Mouse (Mus musculus) lung, embryonic 15.5 days (tissue): ENCODE measurements around the gene Trdmt1. TPM values are rescaled to one million over a fixed set of nuclear protein-coding genes. Genes with fewer than 3 reads are reported as not detected.

Experiments used
- ATAC-seq: fragments of 200-750 bp; cut with Nextera tagmentation; 2 replicates; pipeline ENCODE4 v1.8.0; 2017; ENCODE audit warnings: moderate number of reproducible peaks, borderline replicate concordance; ENCODE audit not compliant: low FRiP score, low TSS enrichment; ENCODE audit errors: extremely low read depth
- H3K27ac ChIP-seq: fragments of 300-500 bp; sonication (generic); 2 replicates; pipeline ENCODE4 v1.5.1; 2015; ENCODE audit warnings: moderate library complexity, mild to moderate bottlenecking, inconsistent platforms
- H3K27me3 ChIP-seq: fragments of 300-500 bp; sonication (generic); 2 replicates; pipeline ENCODE4 v1.6.1; 2015; ENCODE audit warnings: inconsistent platforms
- H3K36me3 ChIP-seq: fragments of 300-500 bp; sonication (generic); 2 replicates; pipeline ENCODE4 v1.6.1; 2015; ENCODE audit warnings: inconsistent platforms
- H3K4me1 ChIP-seq: fragments of 300-500 bp; sonication (generic); 2 replicates; pipeline ENCODE4 v1.6.1; 2015; ENCODE audit warnings: inconsistent platforms
- H3K4me2 ChIP-seq: fragments of 300-500 bp; sonication (generic); 2 replicates; pipeline ENCODE4 v1.6.1; 2015; ENCODE audit warnings: inconsistent platforms, mild to moderate bottlenecking, moderate library complexity
- H3K4me3 ChIP-seq: fragments of 300-500 bp; sonication (generic); 2 replicates; pipeline ENCODE4 v1.5.1; 2015; ENCODE audit warnings: mild to moderate bottlenecking, inconsistent platforms
- H3K9ac ChIP-seq: fragments of 300-500 bp; sonication (generic); 2 replicates; pipeline ENCODE4 v1.6.1; 2015; ENCODE audit warnings: inconsistent platforms
- H3K9me3 ChIP-seq: fragments of 300-500 bp; sonication (generic); 2 replicates; pipeline ENCODE4 v1.6.1; 2016; ENCODE audit warnings: inconsistent platforms
- WGBS: fragments of 180-500 bp; shearing (Covaris S2); methylation state at CpG from one replicate; pipeline ENCODE4 v1.1.7; 2015; 5-methylcytosine and 5-hydroxymethylcytosine counted together
- polyA plus RNA-seq: library from polyadenylated mRNA; unstranded; fragments of >200 nt; fragmentation: Nextera tagmentation; extraction: Ambion mirVana; gene quantifications from 2 replicates; pipeline ENCODE4 v1.2.1, GENCODE M21; 2015

Gene Trdmt1
- polyA plus RNA-seq, 1 experiment from 2014 or later, result 16.0 TPM

- no peak for ATAC-seq
- Histone ChIP-seq H3K9me3 (no peaks in the 10 kb centered on the region), H3K4me1 (no peaks in the 10 kb centered on the region), H3K4me3 (no peak overlapping the region), H3K9ac (no peak overlapping the region), H3K4me2 (no peak overlapping the region), H3K27me3 (no peaks in the 10 kb centered on the region), H3K27ac (no peak overlapping the region), H3K36me3 (no peaks in the 10 kb centered on the region)
- 82% methylated on average over 2 of the region's 2 CpGs for WGBS
These were observed 54.0 kb downstream of the Trdmt1 start for GRCm38 (mm10) chr2:13490480-13490879.

GRCm38 (mm10) chr2:13486470-13486869, 58.0 kb downstream of the Trdmt1 start:
- Histone ChIP-seq H3K9ac (no peak overlapping the region), H3K4me1 (no peaks in the 10 kb centered on the region), H3K9me3 (no peaks in the 10 kb centered on the region), H3K4me3 (no peak overlapping the region), H3K27me3 (no peaks in the 10 kb centered on the region), H3K27ac (no peak overlapping the region), H3K4me2 (no peak overlapping the region), H3K36me3 (no peaks in the 10 kb centered on the region)
- ATAC-seq, result no peak
- WGBS, result 68% methylated on average over 8 of the region's 8 CpGs

- 68% methylated on average over 3 of the region's 3 CpGs for WGBS
- Histone ChIP-seq H3K4me2 (no peak overlapping the region), H3K9ac (no peak overlapping the region), H3K36me3 (no peaks in the 10 kb centered on the region), H3K4me1 (no peaks in the 10 kb centered on the region), H3K4me3 (no peak overlapping the region), H3K9me3 (no peaks in the 10 kb centered on the region), H3K27me3 (no peaks in the 10 kb centered on the region), H3K27ac (no peak overlapping the region)
- ATAC-seq, result no peak
These were observed 59.9 kb downstream of the Trdmt1 start for GRCm38 (mm10) chr2:13484566-13484965.

- no peak overlapping the region for H3K9ac ChIP-seq
- ATAC-seq, result no peak
- H3K36me3 ChIP-seq, result no peaks in the 10 kb centered on the region
- no peak overlapping the region for H3K27ac ChIP-seq
- whole genome bisulfite sequencing, result 76% methylated on average over 2 of the region's 2 CpGs
- H3K4me1 ChIP-seq, result no peaks in the 10 kb centered on the region
- no peak overlapping the region for H3K4me3 ChIP-seq
- H3K9me3 ChIP-seq, result no peaks in the 10 kb centered on the region
- H3K27me3 ChIP-seq, result no peaks in the 10 kb centered on the region
- H3K4me2 ChIP-seq, result no peak overlapping the region
These were observed 63.7 kb downstream of the Trdmt1 start for GRCm38 (mm10) chr2:13480744-13481143.

GRCm38 (mm10) chr2:13479165-13479564, 65.3 kb downstream of the Trdmt1 start:
- ATAC-seq, result no peak
- no peak overlapping the region for H3K27ac ChIP-seq
- H3K9me3 ChIP-seq, result no peaks in the 10 kb centered on the region
- H3K4me1 ChIP-seq, result no peaks in the 10 kb centered on the region
- H3K4me3 ChIP-seq, result no peak overlapping the region
- 65% methylated on average over 7 of the region's 7 CpGs for WGBS
- no peak overlapping the region for H3K9ac ChIP-seq
- H3K36me3 ChIP-seq, result no peaks in the 10 kb centered on the region
- H3K27me3 ChIP-seq, result no peaks in the 10 kb centered on the region
- H3K4me2 ChIP-seq, result no peak overlapping the region

GRCm38 (mm10) chr2:13470108-13470507, 74.4 kb downstream of the Trdmt1 start:
- no peak overlapping the region for H3K9ac ChIP-seq
- WGBS, result 88% methylated on average over 3 of the region's 3 CpGs
- no peaks in the 10 kb centered on the region for H3K4me1 ChIP-seq
- H3K4me3 ChIP-seq, result no peak overlapping the region
- no peaks in the 10 kb centered on the region for H3K36me3 ChIP-seq
- H3K4me2 ChIP-seq, result no peak overlapping the region
- no peak for ATAC-seq
- H3K27me3 ChIP-seq, result no peaks in the 10 kb centered on the region
- H3K9me3 ChIP-seq, result no peaks in the 10 kb centered on the region
- H3K27ac ChIP-seq, result no peak overlapping the region

- Histone ChIP-seq H3K4me3 (no peak overlapping the region), H3K36me3 (no peaks in the 10 kb centered on the region), H3K4me1 (no peaks in the 10 kb centered on the region), H3K4me2 (no peak overlapping the region), H3K9ac (no peak overlapping the region), H3K27me3 (no peaks in the 10 kb centered on the region), H3K9me3 (no peaks in the 10 kb centered on the region), H3K27ac (no peak overlapping the region)
- ATAC-seq, result no peak
- WGBS, result 80% methylated on average over 4 of the region's 4 CpGs
These were observed 74.8 kb downstream of the Trdmt1 start for GRCm38 (mm10) chr2:13469641-13470040.

- no peaks in the 10 kb centered on the region for H3K9me3 ChIP-seq
- H3K9ac ChIP-seq, result no peak overlapping the region
- H3K27me3 ChIP-seq, result no peaks in the 10 kb centered on the region
- H3K36me3 ChIP-seq, result no peaks in the 10 kb centered on the region
- WGBS, result 71% methylated on average over 3 of the region's 3 CpGs
- no peak overlapping the region for H3K4me2 ChIP-seq
- no peak overlapping the region for H3K4me3 ChIP-seq
- H3K27ac ChIP-seq, result no peak overlapping the region
- no peak for ATAC-seq
- H3K4me1 ChIP-seq, result no peaks in the 10 kb centered on the region
These were observed 77.8 kb downstream of the Trdmt1 start for GRCm38 (mm10) chr2:13466685-13467084.

Other genes starting within 250 kb of the Trdmt1 start
- 0.72 and 0.76 TPM in 2 replicates for gene Cubn, start 52.9 kb downstream of the Trdmt1 start, polyA plus RNA-seq
- 856 and 870 TPM in 2 replicates for gene Vim, start 29.3 kb upstream of the Trdmt1 start, polyA plus RNA-seq
- 2.7 and 2.9 TPM in 2 replicates for gene St8sia6, start 249.4 kb upstream of the Trdmt1 start, polyA plus RNA-seq